Mouse (Mus musculus) urinary bladder, adult 2 months (tissue): Measurements from ENCODE around the gene Mrap. TPM values are rescaled to one million over a fixed set of nuclear protein-coding genes. Genes with fewer than 3 reads are reported as not detected.

Experiments
- DNase-seq: peaks from one replicate; pipeline ENCODE4 v3.0.0; 2022; ENCODE audit warnings: low spot score
- polyA plus RNA-seq: library from polyadenylated mRNA; depleted of rRNA; stranded (reverse); fragments of >200 nt; gene quantifications from 2 replicates; pipeline ENCODE4 v1.2.3, GENCODE M21; 2012; rRNA removed

The Mrap gene
- polyA plus RNA-seq, 1 experiment = 15.6 TPM

DNA sequence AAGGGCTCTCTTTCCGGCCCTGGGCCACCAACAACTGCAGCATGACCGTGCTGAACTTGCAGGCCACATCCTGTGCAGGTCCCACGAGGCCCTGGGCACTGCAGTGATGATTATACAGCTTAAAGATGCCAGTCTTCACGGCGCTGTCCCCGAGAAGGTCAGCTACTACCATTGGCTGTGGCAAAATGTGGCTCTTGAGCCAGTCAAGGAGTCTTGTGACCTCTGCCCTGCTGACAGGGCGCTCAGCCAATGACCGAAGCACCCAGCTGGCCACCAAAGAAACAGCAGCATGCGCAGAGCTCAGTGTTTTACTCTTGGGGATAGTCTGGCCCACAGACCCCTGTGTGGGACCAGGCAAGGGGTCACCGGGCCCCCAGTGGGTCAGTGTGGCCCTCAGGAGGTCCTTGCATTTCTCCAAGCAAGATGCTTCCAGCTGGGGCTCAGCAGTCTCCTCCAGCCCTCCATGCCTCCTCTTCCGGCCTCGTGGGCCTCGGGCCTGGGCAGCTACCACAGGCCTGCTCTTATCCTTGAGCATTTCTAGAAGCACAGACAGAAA is 15.5 kb downstream of the Mrap start:
- DNase-seq = no peak

- DNase-seq = no peak
Observed at GRCm38 (mm10) chr16:90759335-90759734, 21.3 kb downstream of the Mrap start.

DNA sequence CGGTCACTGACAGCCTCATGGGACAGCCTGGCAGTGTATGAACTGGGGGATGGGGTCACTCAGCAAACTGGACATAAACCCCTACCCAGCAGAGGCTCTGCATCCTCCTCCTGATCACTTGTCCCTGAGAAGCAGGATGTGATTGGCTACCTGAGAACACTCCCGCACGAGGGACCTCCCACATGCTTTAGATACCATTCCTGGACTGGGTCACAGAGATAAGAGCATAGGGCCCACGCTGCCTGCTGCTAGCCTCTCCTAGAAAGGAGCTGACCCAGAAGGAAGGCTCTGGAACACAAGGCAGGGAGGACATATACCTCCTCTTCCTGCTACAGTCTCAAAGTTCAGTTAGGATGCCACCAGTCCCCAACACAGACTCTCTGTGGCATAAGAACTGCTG is 22.5 kb downstream of the Mrap start:
- DNase-seq = no peak

GRCm38 (mm10) chr16:90765195-90765877 is 27.3 kb downstream of the Mrap start:
- no peak for DNase-seq

- DNase-seq = no peak
Observed at GRCm38 (mm10) chr16:90766919-90767454, 29.0 kb downstream of the Mrap start.

- DNase-seq = no peak
Observed at GRCm38 (mm10) chr16:90774216-90774615, 36.2 kb downstream of the Mrap start.

- DNase-seq = no peak
Observed at GRCm38 (mm10) chr16:90774646-90775045, 36.6 kb downstream of the Mrap start.

- no peak for DNase-seq
Observed at GRCm38 (mm10) chr16:90775946-90776520, 38.0 kb downstream of the Mrap start.

- no peak for DNase-seq
Observed at GRCm38 (mm10) chr16:90779783-90780182, 41.8 kb downstream of the Mrap start.

DNA sequence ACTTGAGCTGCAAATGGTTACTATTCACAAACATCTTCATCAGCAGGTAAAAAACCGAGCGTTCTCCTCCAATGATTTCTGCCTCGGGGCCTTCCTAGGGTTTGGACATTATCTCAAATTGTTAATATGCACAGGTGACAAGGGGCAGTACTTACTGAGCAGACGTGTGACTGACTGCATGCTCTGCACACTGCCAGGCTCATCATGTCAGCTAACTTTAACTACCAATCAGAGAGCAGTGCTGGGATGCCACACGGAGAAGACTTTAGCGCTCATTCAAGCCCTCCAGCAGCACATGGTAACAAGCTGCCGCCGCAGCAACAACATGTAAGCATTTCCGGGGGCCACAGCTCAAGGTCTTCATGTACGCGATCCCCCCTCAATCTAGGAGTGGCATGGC is 45.3 kb downstream of the Mrap start:
- DNase-seq = no peak

DNA sequence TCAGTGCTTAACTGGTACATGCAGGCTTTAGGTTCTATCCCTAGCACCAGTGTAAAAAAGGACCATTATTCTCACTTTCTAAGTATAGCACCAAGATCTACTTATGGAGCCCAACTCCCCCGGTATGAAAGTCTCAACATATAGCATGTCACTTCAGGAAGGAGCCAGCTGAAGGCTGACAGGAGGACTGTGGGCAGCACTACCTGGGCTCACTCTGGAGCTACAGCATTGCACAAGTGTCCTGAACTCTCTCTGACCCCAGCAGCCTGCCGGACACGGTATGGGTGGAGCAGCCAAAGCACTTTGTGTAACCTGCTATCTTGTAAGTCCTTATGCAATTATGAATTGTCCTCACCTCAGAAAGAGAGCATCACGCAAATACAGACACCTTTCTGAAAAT is 47.2 kb downstream of the Mrap start:
- DNase-seq = no peak

DNA sequence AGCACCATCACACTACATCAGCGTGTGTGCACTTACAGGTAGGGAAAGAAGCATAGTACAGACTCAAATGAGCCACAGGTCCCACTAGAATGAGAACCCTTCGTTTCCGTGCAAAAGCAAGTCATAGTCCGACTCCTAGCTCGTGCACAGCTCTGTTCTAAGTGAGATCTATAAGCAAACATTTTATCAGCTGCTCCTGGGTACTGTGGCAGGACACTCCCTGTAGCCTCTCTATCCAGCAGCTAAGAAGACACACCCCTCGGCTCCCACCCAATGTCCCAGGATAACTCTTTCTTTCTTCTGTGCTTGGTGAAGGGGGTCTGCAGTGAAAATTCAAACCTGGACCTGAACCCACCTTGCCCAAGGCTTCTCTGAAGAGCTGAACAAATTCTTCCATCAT is 50.6 kb downstream of the Mrap start:
- no peak for DNase-seq

DNA sequence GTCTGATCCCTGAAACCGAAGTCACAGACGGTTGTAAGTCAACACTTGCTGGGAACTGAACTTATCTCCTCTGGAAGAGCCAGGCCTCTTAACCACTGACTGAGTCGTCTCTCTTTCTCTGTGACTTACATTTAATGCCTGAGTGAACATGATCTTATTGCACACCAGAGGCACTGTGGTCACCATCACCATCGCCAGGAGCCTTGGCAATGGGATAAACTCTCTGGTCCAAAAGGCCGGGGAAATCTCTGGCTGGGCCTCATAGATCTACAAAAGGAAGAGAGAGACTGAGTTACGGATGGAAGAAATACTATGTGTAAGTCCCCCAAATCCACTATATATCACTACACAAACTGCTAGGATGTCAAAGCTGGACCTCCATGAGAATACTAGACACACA is 52.9 kb downstream of the Mrap start:
- DNase-seq = no peak

- no peak for DNase-seq
Observed at GRCm38 (mm10) chr16:90792066-90792465, 54.1 kb downstream of the Mrap start.

DNA sequence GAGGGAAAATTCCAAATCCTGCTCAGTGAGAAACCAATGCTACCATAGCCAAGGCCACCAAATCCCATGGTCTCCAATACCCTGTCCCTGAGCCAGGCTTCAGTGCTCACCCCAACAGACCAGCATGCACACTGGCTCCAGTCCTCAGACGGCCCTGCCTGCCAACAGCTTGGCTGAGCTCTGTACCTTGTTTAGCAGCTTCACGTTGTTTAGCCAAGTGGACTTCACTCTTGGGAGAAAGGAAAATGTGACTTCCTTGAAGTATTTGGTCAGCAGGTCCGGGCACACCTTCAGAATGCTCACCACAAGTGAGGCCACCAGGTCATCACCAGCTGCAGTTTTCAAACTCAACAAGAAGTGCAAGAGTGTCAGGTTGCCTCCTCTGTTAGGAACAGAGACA is 54.5 kb downstream of the Mrap start:
- no peak for DNase-seq

GRCm38 (mm10) chr16:90794708-90795107 is 56.7 kb downstream of the Mrap start:
- DNase-seq = no peak

DNA sequence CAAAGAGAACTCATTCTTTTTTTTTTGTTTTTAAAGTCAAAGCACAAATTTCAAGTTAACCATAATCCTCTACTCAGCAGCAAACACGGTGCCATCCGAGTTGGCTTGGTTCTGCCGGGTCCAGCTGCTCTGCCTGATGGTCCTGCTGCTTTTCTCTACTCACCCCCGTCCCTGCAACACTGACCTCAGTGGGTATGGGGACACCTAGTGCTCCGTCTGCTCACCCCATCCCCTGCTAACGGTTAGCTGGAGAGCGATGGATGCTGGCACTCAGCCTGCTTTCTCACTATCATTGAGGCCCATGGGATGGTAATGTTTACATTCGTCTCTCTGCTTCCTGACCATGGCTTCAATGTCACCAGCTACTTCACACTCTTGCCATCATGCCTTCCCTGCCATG is 60.4 kb downstream of the Mrap start:
- no peak for DNase-seq

- DNase-seq = no peak
Observed at GRCm38 (mm10) chr16:90798848-90799247, 60.8 kb downstream of the Mrap start.

Other genes starting within 250 kb of the Mrap start
- 11.8 and 15.9 TPM in 2 replicates for gene Mis18a, start 10.8 kb upstream of the Mrap start, polyA plus RNA-seq
- 4.2 and 5.0 TPM in 2 replicates for gene Urb1, start 72.2 kb downstream of the Mrap start, polyA plus RNA-seq
- 12.0 and 14.6 TPM in 2 replicates for gene Eva1c, start 88.5 kb downstream of the Mrap start, polyA plus RNA-seq
- gene Cfap298, start 196.9 kb downstream of the Mrap start, polyA plus RNA-seq = 19.8 and 21.3 TPM in 2 replicates